Mouse (Mus musculus) retina, postnatal 7 days (tissue): ENCODE measurements at regions not wholly inside any gene's neighbourhood (a gene's known extent, or its start where the extent isn't known, plus 50 kb on each side); places are given as distances from the start of the nearest gene placed in this dataset.

Experiments used
- DNase-seq: peaks from one replicate; pipeline ENCODE4 v3.0.0-alpha.2; 2012; ENCODE audit warnings: low read depth, low spot score

GRCm38 (mm10) chr3:52758561-52758960 lies 258.5 kb downstream of the Cog6 start:
- DNase-seq = peak; percentile 8

GRCm38 (mm10) chr3:52756816-52757215 lies 260.2 kb downstream of the Cog6 start:
- no peak for DNase-seq

- no peak for DNase-seq
Measured at GRCm38 (mm10) chr3:52756006-52756405, 261.0 kb downstream of the Cog6 start.

GRCm38 (mm10) chr3:52754978-52755377 lies 262.1 kb downstream of the Cog6 start:
- no peak for DNase-seq

GRCm38 (mm10) chr3:52754401-52754800 lies 262.6 kb downstream of the Cog6 start:
- DNase-seq = no peak

- DNase-seq = no peak
Measured at GRCm38 (mm10) chr3:52746917-52747316, 270.1 kb downstream of the Cog6 start.

- DNase-seq = no peak
Measured at GRCm38 (mm10) chr3:52744334-52744733, 272.7 kb downstream of the Cog6 start.

GRCm38 (mm10) chr3:52740466-52741026 lies 276.5 kb downstream of the Cog6 start:
- DNase-seq = no peak

- DNase-seq = no peak
Measured at GRCm38 (mm10) chr3:52739526-52739925, 277.5 kb downstream of the Cog6 start.

GRCm38 (mm10) chr3:52738386-52738785 lies 278.7 kb downstream of the Cog6 start:
- no peak for DNase-seq

GRCm38 (mm10) chr3:52735939-52736338 lies 281.1 kb downstream of the Cog6 start:
- no peak for DNase-seq

GRCm38 (mm10) chr3:52731941-52732340 lies 285.1 kb downstream of the Cog6 start:
- DNase-seq = no peak

GRCm38 (mm10) chr3:52731491-52731890 lies 285.5 kb downstream of the Cog6 start:
- no peak for DNase-seq

- no peak for DNase-seq
Measured at GRCm38 (mm10) chr3:52729731-52730130, 287.3 kb downstream of the Cog6 start.

GRCm38 (mm10) chr3:52728860-52729259 lies 288.2 kb downstream of the Cog6 start:
- DNase-seq = no peak

GRCm38 (mm10) chr3:52728426-52728825 lies 288.6 kb downstream of the Cog6 start:
- DNase-seq = no peak

- no peak for DNase-seq
Measured at GRCm38 (mm10) chr3:52724354-52724753, 292.7 kb downstream of the Cog6 start.

GRCm38 (mm10) chr3:52722946-52723345 lies 294.1 kb downstream of the Cog6 start:
- no peak for DNase-seq

GRCm38 (mm10) chr3:52719181-52719580 lies 297.9 kb downstream of the Cog6 start:
- DNase-seq = no peak

GRCm38 (mm10) chr3:52717324-52717723 lies 299.7 kb downstream of the Cog6 start:
- no peak for DNase-seq

GRCm38 (mm10) chr3:52712151-52712550 lies 304.9 kb downstream of the Cog6 start:
- DNase-seq = no peak

GRCm38 (mm10) chr3:52711133-52711532 lies 305.9 kb downstream of the Cog6 start:
- DNase-seq = no peak

GRCm38 (mm10) chr3:52708746-52709145 lies 308.3 kb downstream of the Cog6 start:
- DNase-seq = no peak

- no peak for DNase-seq
Measured at GRCm38 (mm10) chr3:52708301-52708700, 308.7 kb downstream of the Cog6 start.
